Mouse (Mus musculus) lung, embryonic 15.5 days (tissue): Measurements from ENCODE around the gene Gm21985. TPM values are rescaled to one million over a fixed set of nuclear protein-coding genes. Genes with fewer than 3 reads are reported as not detected.
"Not testable (repeated sequence)": the region's sequence is repeated elsewhere in the genome, so short reads cannot be mapped to it uniquely, and the experiment has no call there.

Experiments used
- ATAC-seq: fragments of 200-750 bp; cut with Nextera tagmentation; 2 replicates; pipeline ENCODE4 v1.8.0; 2017; ENCODE audit warnings: moderate number of reproducible peaks, borderline replicate concordance; ENCODE audit not compliant: low FRiP score, low TSS enrichment; ENCODE audit errors: extremely low read depth
- H3K27ac ChIP-seq: fragments of 300-500 bp; sonication (generic); 2 replicates; pipeline ENCODE4 v1.5.1; 2015; ENCODE audit warnings: moderate library complexity, mild to moderate bottlenecking, inconsistent platforms
- H3K27me3 ChIP-seq: fragments of 300-500 bp; sonication (generic); 2 replicates; pipeline ENCODE4 v1.6.1; 2015; ENCODE audit warnings: inconsistent platforms
- H3K36me3 ChIP-seq: fragments of 300-500 bp; sonication (generic); 2 replicates; pipeline ENCODE4 v1.6.1; 2015; ENCODE audit warnings: inconsistent platforms
- H3K4me1 ChIP-seq: fragments of 300-500 bp; sonication (generic); 2 replicates; pipeline ENCODE4 v1.6.1; 2015; ENCODE audit warnings: inconsistent platforms
- H3K4me2 ChIP-seq: fragments of 300-500 bp; sonication (generic); 2 replicates; pipeline ENCODE4 v1.6.1; 2015; ENCODE audit warnings: inconsistent platforms, mild to moderate bottlenecking, moderate library complexity
- H3K4me3 ChIP-seq: fragments of 300-500 bp; sonication (generic); 2 replicates; pipeline ENCODE4 v1.5.1; 2015; ENCODE audit warnings: mild to moderate bottlenecking, inconsistent platforms
- H3K9ac ChIP-seq: fragments of 300-500 bp; sonication (generic); 2 replicates; pipeline ENCODE4 v1.6.1; 2015; ENCODE audit warnings: inconsistent platforms
- H3K9me3 ChIP-seq: fragments of 300-500 bp; sonication (generic); 2 replicates; pipeline ENCODE4 v1.6.1; 2016; ENCODE audit warnings: inconsistent platforms
- WGBS: fragments of 180-500 bp; shearing (Covaris S2); methylation state at CpG from one replicate; pipeline ENCODE4 v1.1.7; 2015; 5-methylcytosine and 5-hydroxymethylcytosine counted together
- polyA plus RNA-seq: library from polyadenylated mRNA; unstranded; fragments of >200 nt; fragmentation: Nextera tagmentation; extraction: Ambion mirVana; gene quantifications from 2 replicates; pipeline ENCODE4 v1.2.1, GENCODE M21; 2015

The Gm21985 gene
- polyA plus RNA-seq, 1 experiment from 2014 or later, result not detected

- no peaks in the 10 kb centered on the region for H3K9me3 ChIP-seq
- H3K9ac ChIP-seq, result no peak overlapping the region
- 74% methylated on average over 8 of the region's 8 CpGs for WGBS
- no peak overlapping the region for H3K27ac ChIP-seq
- peaks cover 23% of the 10 kb centered on the region for H3K4me1 ChIP-seq
- H3K36me3 ChIP-seq, result no peaks in the 10 kb centered on the region
- no peaks in the 10 kb centered on the region for H3K27me3 ChIP-seq
- ATAC-seq, result no peak
- peak overlapping the region; percentile 91 for H3K4me2 ChIP-seq
- H3K4me3 ChIP-seq, result peak overlapping the region; percentile 82; the same call in 1 of the 2 replicates
These were observed 1.6 kb downstream of the Gm21985 start for GRCm38 (mm10) chr2:112267547-112268269.

- H3K4me2 ChIP-seq, result no peak overlapping the region
- no peak overlapping the region for H3K9ac ChIP-seq
- H3K4me1 ChIP-seq, result peaks cover 12% of the 10 kb centered on the region
- H3K4me3 ChIP-seq, result no peak overlapping the region
- 86% methylated on average over 2 of the region's 2 CpGs for WGBS
- no peak overlapping the region for H3K27ac ChIP-seq
- no peaks in the 10 kb centered on the region for H3K36me3 ChIP-seq
- no peak for ATAC-seq
- no peaks in the 10 kb centered on the region for H3K27me3 ChIP-seq
- H3K9me3 ChIP-seq, result no peaks in the 10 kb centered on the region
These were observed 3.9 kb downstream of the Gm21985 start for GRCm38 (mm10) chr2:112270011-112270410.

GRCm38 (mm10) chr2:112272909-112273308 lies 6.8 kb downstream of the Gm21985 start:
- 82% methylated on average over 2 of the region's 2 CpGs for WGBS
- H3K36me3 ChIP-seq, result no peaks in the 10 kb centered on the region
- no peak for ATAC-seq

GRCm38 (mm10) chr2:112273474-112273873 lies 7.4 kb downstream of the Gm21985 start:
- WGBS, result 84% methylated on average over 6 of the region's 6 CpGs
- ATAC-seq, result no peak
- no peak overlapping the region for H3K27ac ChIP-seq
- no peaks in the 10 kb centered on the region for H3K36me3 ChIP-seq
- no peak overlapping the region for H3K4me3 ChIP-seq
- H3K27me3 ChIP-seq, result no peaks in the 10 kb centered on the region
- no peak overlapping the region for H3K9ac ChIP-seq
- no peak overlapping the region for H3K4me2 ChIP-seq
- no peaks in the 10 kb centered on the region for H3K4me1 ChIP-seq
- no peaks in the 10 kb centered on the region for H3K9me3 ChIP-seq

More at GRCm38 (mm10) chr2:112272909-112273308, 6.8 kb downstream of the Gm21985 start:
- Histone ChIP-seq H3K4me2 (no peak overlapping the region), H3K4me1 (no peaks in the 10 kb centered on the region), H3K4me3 (no peak overlapping the region), H3K27ac (no peak overlapping the region), H3K27me3 (no peaks in the 10 kb centered on the region), H3K9ac (no peak overlapping the region), H3K9me3 (no peaks in the 10 kb centered on the region)

GRCm38 (mm10) chr2:112276870-112277269 lies 10.8 kb downstream of the Gm21985 start:
- no peak for ATAC-seq

GRCm38 (mm10) chr2:112282846-112283245 lies 16.7 kb downstream of the Gm21985 start:
- H3K27ac ChIP-seq, result no peak overlapping the region
- no peak for ATAC-seq
- H3K4me2 ChIP-seq, result no peak overlapping the region
- 98% methylated on average over 1 of the region's 1 CpGs for WGBS
- no peaks in the 10 kb centered on the region for H3K36me3 ChIP-seq
- H3K9me3 ChIP-seq, result no peaks in the 10 kb centered on the region
- H3K4me1 ChIP-seq, result 0 out of 2 replicates have a peak, but pooled peaks cover 3% of the 10 kb centered on the region
- H3K9ac ChIP-seq, result no peak overlapping the region
- no peaks in the 10 kb centered on the region for H3K27me3 ChIP-seq
- H3K4me3 ChIP-seq, result no peak overlapping the region

More at GRCm38 (mm10) chr2:112276870-112277269, 10.8 kb downstream of the Gm21985 start:
- no peak overlapping the region for H3K27ac ChIP-seq
- H3K27me3 ChIP-seq, result no peaks in the 10 kb centered on the region
- H3K9ac ChIP-seq, result no peak overlapping the region
- H3K9me3 ChIP-seq, result no peaks in the 10 kb centered on the region
- WGBS, result 66% methylated on average over 3 of the region's 3 CpGs
- H3K36me3 ChIP-seq, result no peaks in the 10 kb centered on the region
- no peak overlapping the region for H3K4me3 ChIP-seq
- 0 out of 2 replicates have a peak, but pooled peaks cover 3% of the 10 kb centered on the region for H3K4me1 ChIP-seq
- H3K4me2 ChIP-seq, result no peak overlapping the region

- Histone ChIP-seq H3K4me3 (peak overlapping the region; percentile 52), H3K4me1 (0 out of 2 replicates have a peak, but pooled peaks cover 3% of the 10 kb centered on the region), H3K36me3 (no peaks in the 10 kb centered on the region), H3K9ac (peak overlapping the region; percentile 59), H3K27me3 (no peaks in the 10 kb centered on the region), H3K27ac (no peak overlapping the region), H3K9me3 (no peaks in the 10 kb centered on the region), H3K4me2 (peak overlapping the region; percentile 81)
- under 1% methylated on average over 21 of the region's 21 CpGs for WGBS
- ATAC-seq, result peak; percentile 94
These were observed 18.4 kb downstream of the Gm21985 start for GRCm38 (mm10) chr2:112284363-112285030.

- H3K27ac ChIP-seq, result no peak overlapping the region
- no peaks in the 10 kb centered on the region for H3K27me3 ChIP-seq
- ATAC-seq, result no peak
- peak overlapping the region; percentile 52 for H3K4me3 ChIP-seq
- 44% methylated on average over 6 of the region's 6 CpGs for WGBS
- peak overlapping the region; percentile 59 for H3K9ac ChIP-seq
- no peaks in the 10 kb centered on the region for H3K9me3 ChIP-seq
- peak overlapping the region; percentile 81 for H3K4me2 ChIP-seq
- no peaks in the 10 kb centered on the region for H3K36me3 ChIP-seq
- 0 out of 2 replicates have a peak, but pooled peaks cover 3% of the 10 kb centered on the region for H3K4me1 ChIP-seq
These were observed 18.9 kb downstream of the Gm21985 start for GRCm38 (mm10) chr2:112285031-112285390.

GRCm38 (mm10) chr2:112286062-112286461 lies 19.9 kb downstream of the Gm21985 start:
- H3K9me3 ChIP-seq, H3K27me3 ChIP-seq, ATAC-seq, H3K4me1 ChIP-seq, H3K36me3 ChIP-seq, H3K4me3 ChIP-seq, H3K9ac ChIP-seq, H3K27ac ChIP-seq, H3K4me2 ChIP-seq: not testable (repeated sequence)
- 87% methylated on average over 1 of the region's 1 CpGs for WGBS

- Histone ChIP-seq H3K4me3 (no peak overlapping the region), H3K9ac (no peak overlapping the region), H3K27me3 (no peaks in the 10 kb centered on the region), H3K4me1 (no peaks in the 10 kb centered on the region), H3K36me3 (no peaks in the 10 kb centered on the region), H3K9me3 (no peaks in the 10 kb centered on the region), H3K27ac (no peak overlapping the region), H3K4me2 (no peak overlapping the region)
- no peak for ATAC-seq
- 59% methylated on average over 4 of the region's 4 CpGs for WGBS
These were observed 20.9 kb downstream of the Gm21985 start for GRCm38 (mm10) chr2:112287059-112287458.

GRCm38 (mm10) chr2:112289507-112289906 lies 23.4 kb downstream of the Gm21985 start:
- no peaks in the 10 kb centered on the region for H3K4me1 ChIP-seq
- H3K4me3 ChIP-seq, result no peak overlapping the region
- ATAC-seq, result no peak
- no peak overlapping the region for H3K27ac ChIP-seq
- no peaks in the 10 kb centered on the region for H3K36me3 ChIP-seq
- no peaks in the 10 kb centered on the region for H3K9me3 ChIP-seq
- 81% methylated on average over 3 of the region's 3 CpGs for WGBS
- no peaks in the 10 kb centered on the region for H3K27me3 ChIP-seq
- H3K9ac ChIP-seq, result no peak overlapping the region
- no peak overlapping the region for H3K4me2 ChIP-seq

GRCm38 (mm10) chr2:112292823-112293222 lies 26.7 kb downstream of the Gm21985 start:
- no peak for ATAC-seq
- no peaks in the 10 kb centered on the region for H3K36me3 ChIP-seq
- 85% methylated on average over 2 of the region's 2 CpGs for WGBS

More at GRCm38 (mm10) chr2:112292823-112293222, 26.7 kb downstream of the Gm21985 start:
- H3K9ac ChIP-seq, result no peak overlapping the region
- no peaks in the 10 kb centered on the region for H3K4me1 ChIP-seq
- no peaks in the 10 kb centered on the region for H3K27me3 ChIP-seq
- H3K27ac ChIP-seq, result no peak overlapping the region
- H3K4me2 ChIP-seq, result no peak overlapping the region
- no peak overlapping the region for H3K4me3 ChIP-seq
- H3K9me3 ChIP-seq, result no peaks in the 10 kb centered on the region
